Mouse (Mus musculus) CD4-positive naive resting alpha-beta T cell, adult 57 days (primary cell): Measurements from ENCODE around the gene Fbxo9. TPM values are rescaled to one million over a fixed set of nuclear protein-coding genes. Genes with fewer than 3 reads are reported as not detected.

Experiments
- total RNA-seq: library from RNA; stranded (reverse); gene quantifications from one replicate; pipeline ENCODE4 v1.2.4, GENCODE M21; 2023

Gene Fbxo9
- total RNA-seq = 41.1 TPM

DNA sequence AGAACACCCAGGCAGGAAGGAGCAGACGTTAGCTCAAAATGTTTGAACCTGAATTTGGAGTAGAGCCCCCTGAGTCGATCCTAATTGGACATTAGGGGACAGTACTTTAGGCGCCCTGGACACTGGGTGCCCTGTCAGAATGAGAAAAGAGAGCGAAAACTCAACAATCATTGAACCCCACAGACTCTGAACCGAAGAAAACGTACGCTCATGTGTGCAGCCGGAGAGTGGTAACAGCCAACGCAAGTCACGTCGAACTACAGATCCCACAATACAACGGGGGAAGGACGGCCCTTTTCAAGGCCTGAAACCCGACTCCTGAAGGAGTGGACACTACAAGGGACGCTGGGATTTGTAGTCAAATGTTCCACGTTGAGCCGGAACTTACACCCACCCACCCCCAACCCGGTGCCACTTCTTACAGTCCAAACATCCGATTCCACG lies at the start of gene Fbxo9, which contains the start of gene Ick:
TSS of gene Fbxo9 (minus strand) at position 270 of the 444 bp plus-strand sequence.
TSS of gene Ick (plus strand) at position 397 of the 444 bp plus-strand sequence.

DNA sequence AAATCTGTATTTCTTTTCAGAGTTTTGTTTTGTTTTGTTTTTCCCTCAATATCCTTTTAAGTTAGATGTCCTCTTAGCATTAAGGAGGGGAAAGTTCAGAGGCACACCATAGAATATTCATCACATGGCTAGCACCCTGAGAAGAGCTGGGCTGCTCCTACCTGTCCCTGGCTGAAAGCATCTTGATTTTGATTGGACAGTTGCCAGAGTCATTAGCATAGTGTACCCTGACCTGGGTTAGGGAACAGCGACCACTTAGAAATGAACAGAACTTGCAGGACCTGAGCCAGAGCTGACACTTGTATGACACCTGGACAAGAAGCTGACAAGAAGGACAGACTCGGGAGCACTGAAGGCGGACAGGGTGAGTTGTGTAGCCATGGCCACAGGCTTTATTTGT lies 57.2 kb downstream of the Fbxo9 start, which contains the start of gene Gcm1:
TSS of gene Gcm1 (plus strand) at position 248 of the 400 bp plus-strand sequence.

Other genes with a start within 250 kb of the Fbxo9 start
- 170 TPM for gene Elovl5, start 191.7 kb downstream of the Fbxo9 start, total RNA-seq
- not detected for gene Gcm1, start 57.1 kb downstream of the Fbxo9 start, total RNA-seq
- 8.4 TPM for gene Ick, start 127 bp upstream of the Fbxo9 start, total RNA-seq
- gene Gsta4, start 73.7 kb upstream of the Fbxo9 start, total RNA-seq = 0.62 TPM
- gene Gsta1, start 121.6 kb upstream of the Fbxo9 start, total RNA-seq = not detected
- not detected for gene Gm3776, start 148.1 kb upstream of the Fbxo9 start, total RNA-seq
- not detected for gene Gm10639, start 180.9 kb upstream of the Fbxo9 start, total RNA-seq
- gene Omt2a, start 205.7 kb upstream of the Fbxo9 start, total RNA-seq = not detected
- gene Omt2b, start 218.5 kb upstream of the Fbxo9 start, total RNA-seq = not detected
- gene Gsta2, start 246.7 kb upstream of the Fbxo9 start, total RNA-seq = not detected